In genomic region chr6:37026343-37027243, GRCm38 (mm10) we compare ENCODE assay signal across 16 mouse cellular contexts.
DNase-seq lines count a peak whose midpoint lies in the region; ATAC-seq and TF ChIP-seq lines count a peak whose summit lies in the region.
"Had no signal": no experiment of that assay in that cellular context is flagged by ENCODE, and none has a peak within 500 bp of the region (broad histone marks: within the 10 kb centered on the region; RNA-seq: fewer than 3 reads in every experiment).

No protein-coding gene starts in this region.

- no peaks in the 10 kb centered on the region; the same call in 1 of the 2 replicates for H3K4me1 ChIP-seq in hindbrain, embryonic 15.5 days (replicated peaks)
- no peaks in the 10 kb centered on the region for H3K4me1 ChIP-seq in hindbrain, embryonic 12.5 days
- 0 out of 2 replicates have a peak, but pooled peaks cover 5% of the 10 kb centered on the region for H3K4me1 ChIP-seq in lung, embryonic 14.5 days (ENCODE audit: insufficient read depth)
- H3K4me1 ChIP-seq in embryonic facial prominence, embryonic 15.5 days: peaks cover 7% of the 10 kb centered on the region; the same call in 1 of the 2 replicates
- H3K4me1 ChIP-seq: neural tube, embryonic 12.5 days had no signal

- H3K36me3 ChIP-seq in hindbrain, embryonic 15.5 days: 0 out of 2 replicates have a peak, but pooled peaks cover 3% of the 10 kb centered on the region
- H3K36me3 ChIP-seq in hindbrain, embryonic 12.5 days: no peaks in the 10 kb centered on the region
- no peaks in the 10 kb centered on the region for H3K36me3 ChIP-seq in lung, embryonic 14.5 days (ENCODE audit: insufficient read depth)
- no peaks in the 10 kb centered on the region for H3K36me3 ChIP-seq in embryonic facial prominence, embryonic 15.5 days
- H3K36me3 ChIP-seq: neural tube, embryonic 12.5 days had no signal

- no peak overlapping the region for H3K4me2 ChIP-seq in hindbrain, embryonic 15.5 days
- H3K4me2 ChIP-seq in hindbrain, embryonic 12.5 days (replicated peaks): no peak overlapping the region
- H3K4me2 ChIP-seq in lung, embryonic 14.5 days: no peak overlapping the region
- H3K4me2 ChIP-seq in embryonic facial prominence, embryonic 15.5 days (replicated peaks): no peak overlapping the region
- H3K4me2 ChIP-seq: neural tube, embryonic 12.5 days had no signal

- no peak for TF ChIP-seq CTCF in lung, embryonic 14.5 days (IDR thresholded peaks at IDR 0.05; ENCODE audit: low read depth)

- WGBS in hindbrain, embryonic 15.5 days: 70% methylated on average over 8 of the region's 8 CpGs
- WGBS in hindbrain, embryonic 12.5 days: 85% methylated on average over 8 of the region's 8 CpGs
- WGBS in lung, embryonic 14.5 days: 36% methylated on average over 8 of the region's 8 CpGs
- WGBS in embryonic facial prominence, embryonic 15.5 days: 39% methylated on average over 8 of the region's 8 CpGs

- no peak overlapping the region for H3K4me3 ChIP-seq in hindbrain, embryonic 15.5 days
- H3K4me3 ChIP-seq in hindbrain, embryonic 12.5 days: no peak overlapping the region
- H3K4me3 ChIP-seq in lung, embryonic 14.5 days (ENCODE audit: low read depth, low read length): no peak overlapping the region
- no peak overlapping the region for H3K4me3 ChIP-seq in embryonic facial prominence, embryonic 15.5 days (replicated peaks)
- H3K4me3 ChIP-seq: neural tube, embryonic 12.5 days had no signal

- no peaks in the 10 kb centered on the region for H3K9me3 ChIP-seq in hindbrain, embryonic 15.5 days
- no peaks in the 10 kb centered on the region for H3K9me3 ChIP-seq in hindbrain, embryonic 12.5 days (replicated peaks)
- no peaks in the 10 kb centered on the region for H3K9me3 ChIP-seq in lung, embryonic 14.5 days (ENCODE audit: low read depth, low read length)
- H3K9me3 ChIP-seq in embryonic facial prominence, embryonic 15.5 days (replicated peaks): no peaks in the 10 kb centered on the region
- H3K9me3 ChIP-seq: neural tube, embryonic 12.5 days had no signal

- peak; percentile 84 for DNase-seq in lung, embryonic 14.5 days
- DNase-seq in lung, postnatal 4 days: no peak
- peak; percentile 95 for DNase-seq in NIH3T3 (ENCODE audit: low read depth)
- no peak for DNase-seq in T-cell, adult 2 months (ENCODE audit: low spot score)
- DNase-seq: adrenal gland, postnatal 10 days; cerebellum, adult 11-12 months; cerebellum, postnatal 25 days; gastrocnemius, postnatal 14 days; heart, postnatal 4 days; liver; lung, adult 2 months; thymus, postnatal 25 days had no signal

- 0 out of 2 replicates have a peak overlapping the region, but pooled peaks have one; percentile 20 for H3K27ac ChIP-seq in hindbrain, embryonic 15.5 days (replicated peaks)
- H3K27ac ChIP-seq in hindbrain, embryonic 12.5 days: no peak overlapping the region
- peak overlapping the region; percentile 54; the same call in 1 of the 2 replicates for H3K27ac ChIP-seq in lung, embryonic 14.5 days (ENCODE audit: low read depth)
- peak overlapping the region; percentile 24; the same call in 1 of the 2 replicates for H3K27ac ChIP-seq in embryonic facial prominence, embryonic 15.5 days (replicated peaks)
- H3K27ac ChIP-seq: neural tube, embryonic 12.5 days had no signal

- H3K9ac ChIP-seq in hindbrain, embryonic 15.5 days: no peak overlapping the region
- H3K9ac ChIP-seq in hindbrain, embryonic 12.5 days: no peak overlapping the region
- H3K9ac ChIP-seq in lung, embryonic 14.5 days: no peak overlapping the region
- no peak overlapping the region for H3K9ac ChIP-seq in embryonic facial prominence, embryonic 15.5 days
- H3K9ac ChIP-seq: neural tube, embryonic 12.5 days had no signal

- H3K27me3 ChIP-seq in hindbrain, embryonic 15.5 days: no peaks in the 10 kb centered on the region
- no peaks in the 10 kb centered on the region for H3K27me3 ChIP-seq in hindbrain, embryonic 12.5 days
- no peaks in the 10 kb centered on the region for H3K27me3 ChIP-seq in lung, embryonic 14.5 days (ENCODE audit: insufficient read depth, low read length)
- H3K27me3 ChIP-seq in embryonic facial prominence, embryonic 15.5 days: no peaks in the 10 kb centered on the region
- H3K27me3 ChIP-seq: neural tube, embryonic 12.5 days had no signal

- ATAC-seq in hindbrain, embryonic 15.5 days (ENCODE audit: low FRiP score, low read depth): no peak
- no peak for ATAC-seq in hindbrain, embryonic 12.5 days (ENCODE audit: low FRiP score)
- ATAC-seq in lung, embryonic 14.5 days (ENCODE audit: insufficient read depth): peak; percentile 69; the same call in 1 of the 2 replicates
- ATAC-seq in embryonic facial prominence, embryonic 15.5 days (ENCODE audit: insufficient number of reproducible peaks, low FRiP score, low TSS enrichment, low read depth): no peak; the same call in 1 of the 2 replicates

Comparison
In these comparisons a context has a peak if more than half of its experiments do, and no peak if none do; other contexts are left out.
1. DNase-seq: peak in lung, embryonic 14.5 days (single experiment) and NIH3T3 (single experiment); none in lung, postnatal 4 days (0 of 2) and T-cell, adult 2 months (single experiment).